Mouse (Mus musculus) brain, embryonic 18.5 days (tissue): ENCODE results near the gene Ibsp.

Experiments
- DNase-seq: peaks from one replicate; pipeline ENCODE4 v3.0.0-alpha.2; 2012; ENCODE audit warnings: low read depth, low spot score

Gene Ibsp

DNA sequence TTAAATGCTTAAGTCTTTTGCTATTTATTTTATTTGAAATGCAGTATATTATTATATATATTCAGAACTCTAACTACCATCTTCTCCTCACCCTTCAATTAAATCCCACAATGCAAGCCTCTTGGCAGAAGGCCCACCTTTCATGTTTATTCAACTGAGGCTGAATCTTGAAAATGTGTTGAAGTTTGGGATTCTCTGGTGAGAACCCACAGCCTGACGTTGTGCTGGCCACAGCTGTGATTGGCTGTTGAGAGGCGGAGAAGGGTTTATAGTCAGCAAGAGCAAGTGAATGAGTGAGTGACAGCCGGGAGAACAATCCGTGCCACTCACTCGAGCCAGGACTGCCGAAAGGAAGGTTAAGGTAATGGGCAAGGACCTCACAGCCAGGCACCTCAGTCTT, at the start of gene Ibsp:
Gene Ibsp, plus strand, starts transcription at position 178 of the 400 bp plus-strand sequence.
- DNase-seq: peak; percentile 18

- no peak for DNase-seq
Observed at GRCm38 (mm10) chr5:104251811-104252210, 47.2 kb upstream of the Ibsp start.

DNA sequence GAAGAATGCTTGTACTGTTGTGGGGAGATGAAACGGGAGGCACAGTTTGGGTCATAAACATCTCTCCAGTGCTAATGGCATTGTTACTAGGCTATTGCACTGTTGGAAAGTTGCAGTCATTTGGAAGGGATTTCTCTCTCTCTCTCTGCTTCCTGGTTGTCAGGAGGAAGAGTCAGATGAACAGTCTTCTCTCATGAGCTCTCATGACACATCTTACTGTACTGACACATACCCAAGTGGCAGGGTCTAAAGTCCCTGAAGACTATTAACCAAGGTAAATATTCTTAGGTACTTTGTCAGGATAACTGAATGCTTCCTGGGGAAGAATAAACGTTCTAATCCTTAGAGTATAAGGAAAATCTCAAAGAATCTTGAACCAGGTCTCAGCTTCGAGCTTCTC, 42.4 kb upstream of the Ibsp start:
- DNase-seq: no peak

DNA sequence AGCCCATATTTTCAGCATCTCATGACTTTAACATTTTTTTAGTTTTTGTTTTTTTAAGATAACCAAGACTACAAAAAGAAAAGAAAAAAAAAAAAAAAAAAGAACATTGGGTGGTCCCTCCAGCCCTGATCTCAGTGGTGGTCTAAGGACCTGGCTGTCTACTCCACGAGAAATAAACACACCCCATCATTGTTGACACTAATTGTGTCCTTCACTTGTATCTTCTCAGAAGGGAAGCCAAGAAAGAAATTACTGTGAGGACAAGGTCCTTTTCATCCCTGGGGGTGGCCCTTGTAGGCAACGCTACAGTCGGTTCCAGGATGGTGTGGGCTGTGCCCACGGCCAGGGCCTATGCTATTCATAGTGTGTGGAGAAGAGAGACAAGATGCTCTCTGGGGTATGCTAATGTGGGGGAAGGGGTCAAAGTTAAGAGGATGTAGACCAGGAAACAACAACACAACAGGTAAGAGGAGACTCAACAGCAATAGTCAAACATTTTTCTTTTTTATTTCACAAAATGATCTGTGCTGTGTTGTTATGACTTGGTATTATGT, 37.0 kb upstream of the Ibsp start:
- no peak for DNase-seq

DNA sequence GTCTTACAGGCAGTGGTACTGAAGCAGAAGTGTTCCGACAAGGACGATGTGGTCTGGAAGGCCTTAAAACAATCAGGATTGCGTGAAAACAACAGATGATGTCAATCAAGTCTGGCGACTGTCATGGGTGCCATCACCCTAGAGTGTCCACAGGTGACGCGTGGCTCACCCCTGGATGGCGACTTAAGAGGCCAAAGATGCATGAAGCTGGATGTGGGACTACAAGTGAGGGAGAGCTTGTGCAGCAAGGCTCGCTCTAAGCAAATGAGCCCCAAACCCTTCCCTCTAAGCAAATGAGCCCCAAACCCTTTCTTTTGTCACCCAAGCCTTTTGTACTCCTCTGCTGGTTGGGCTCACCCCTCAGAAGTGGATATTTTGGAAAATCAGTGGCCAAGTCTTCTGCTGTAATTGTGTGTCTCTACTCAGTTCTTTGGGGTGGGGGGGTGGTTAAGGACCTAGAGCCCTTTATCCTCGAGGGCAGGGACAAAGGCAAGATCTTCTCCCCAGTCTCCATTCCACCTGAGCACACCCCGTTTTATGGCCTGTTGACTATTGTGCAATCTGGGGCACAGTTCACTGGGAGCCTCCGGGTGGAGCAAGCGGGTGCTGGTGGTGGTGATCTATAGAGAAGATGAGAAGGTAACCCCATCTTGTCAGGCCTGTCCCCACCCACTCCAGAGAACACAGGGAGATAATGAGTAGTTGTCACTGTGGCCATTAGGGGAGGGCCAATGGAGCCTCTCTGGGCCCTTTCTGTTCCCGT, 35.8 kb upstream of the Ibsp start:
- no peak for DNase-seq

GRCm38 (mm10) chr5:104294201-104294600, 4.8 kb upstream of the Ibsp start:
- DNase-seq: no peak

DNA sequence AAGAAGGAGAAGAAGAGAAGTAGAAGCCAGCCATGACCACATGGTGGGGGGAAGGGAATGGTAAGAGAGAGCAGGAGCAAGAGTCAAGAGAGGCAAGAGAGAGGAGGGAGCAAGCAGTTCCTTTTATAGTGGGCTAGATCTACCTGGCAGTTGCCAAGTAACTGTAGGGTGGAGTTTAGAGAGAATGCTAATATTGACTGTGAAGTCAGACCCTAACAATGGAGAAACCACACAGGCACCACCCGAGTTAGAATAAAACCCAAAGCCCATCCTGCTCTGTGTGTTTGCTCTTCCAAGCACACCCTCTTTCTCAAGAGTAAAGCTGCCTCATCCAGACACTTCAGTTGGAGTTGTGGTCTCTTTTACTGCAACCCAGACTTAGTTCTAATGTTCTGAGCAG, 15.1 kb downstream of the Ibsp start:
- no peak for DNase-seq

DNA sequence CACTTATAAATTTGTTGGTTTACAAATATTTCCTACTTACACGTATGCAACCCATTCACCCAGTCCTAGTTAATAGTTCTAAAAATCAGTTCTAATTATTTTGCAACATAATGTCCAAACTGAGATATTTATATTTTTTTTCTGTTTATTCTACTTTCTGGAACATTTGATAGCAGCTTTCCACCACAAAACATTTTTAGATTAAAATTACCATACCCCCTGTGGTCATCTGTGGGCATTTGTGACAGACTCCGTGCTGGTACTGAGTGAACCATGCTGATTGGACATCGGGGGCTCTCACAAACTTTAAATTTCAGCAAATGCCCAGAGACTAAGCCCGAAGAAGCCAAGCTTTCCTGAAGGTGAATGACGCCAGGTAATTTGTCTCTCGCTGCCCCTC, 26.1 kb downstream of the Ibsp start, which contains the start of gene Mepe:
Gene Mepe, plus strand, starts transcription at position 301 of the 400 bp plus-strand sequence.
- no peak for DNase-seq

DNA sequence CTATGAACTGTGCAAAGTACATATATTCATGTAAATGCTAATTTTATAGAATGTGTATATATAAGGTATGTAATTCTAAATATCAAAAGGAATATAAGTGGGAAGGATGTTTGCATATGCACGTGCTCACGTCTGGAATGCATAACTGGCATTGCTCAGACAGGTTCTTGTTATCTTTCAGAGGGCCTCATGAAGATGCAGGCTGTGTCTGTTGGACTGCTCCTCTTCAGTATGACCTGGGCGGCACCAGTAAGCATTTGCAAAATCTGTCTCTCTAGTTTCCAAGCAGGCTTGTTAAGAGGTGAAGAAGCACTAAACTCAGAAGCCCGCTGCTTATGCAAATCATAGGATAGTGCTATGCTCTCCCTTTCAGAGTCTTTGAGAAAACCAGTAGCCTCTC, 27.9 kb downstream of the Ibsp start:
- no peak for DNase-seq

- DNase-seq: no peak
Observed at GRCm38 (mm10) chr5:104327389-104327788, 28.4 kb downstream of the Ibsp start.

GRCm38 (mm10) chr5:104327876-104328275, 28.9 kb downstream of the Ibsp start:
- no peak for DNase-seq

DNA sequence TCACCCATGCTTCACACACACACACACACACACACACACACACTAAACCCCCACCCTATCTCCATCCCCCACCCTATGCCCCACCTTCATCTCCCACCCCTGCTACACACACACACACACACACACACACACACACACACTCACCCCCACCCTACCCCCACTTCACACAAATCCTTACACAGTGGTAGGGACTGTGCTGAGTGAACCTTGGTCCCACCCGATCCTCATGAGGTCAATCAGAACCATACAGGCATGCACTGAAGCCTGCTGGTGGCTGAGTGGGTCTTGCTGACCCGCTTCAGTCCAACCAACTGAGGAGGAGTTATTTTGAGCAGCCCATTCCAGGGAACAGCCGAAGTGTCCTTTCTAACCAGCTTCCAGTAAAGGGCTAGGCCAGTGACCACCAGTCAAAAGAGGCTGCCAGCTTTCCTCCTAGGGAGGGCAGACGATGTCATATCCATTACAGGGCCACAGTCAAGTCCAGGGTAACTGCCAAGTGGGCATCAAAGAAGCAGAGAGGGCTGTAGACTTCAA, 29.4 kb downstream of the Ibsp start:
- no peak for DNase-seq

- no peak for DNase-seq
Observed at GRCm38 (mm10) chr5:104329381-104329780, 30.4 kb downstream of the Ibsp start.

- DNase-seq: no peak
Observed at GRCm38 (mm10) chr5:104330088-104330487, 31.1 kb downstream of the Ibsp start.

DNA sequence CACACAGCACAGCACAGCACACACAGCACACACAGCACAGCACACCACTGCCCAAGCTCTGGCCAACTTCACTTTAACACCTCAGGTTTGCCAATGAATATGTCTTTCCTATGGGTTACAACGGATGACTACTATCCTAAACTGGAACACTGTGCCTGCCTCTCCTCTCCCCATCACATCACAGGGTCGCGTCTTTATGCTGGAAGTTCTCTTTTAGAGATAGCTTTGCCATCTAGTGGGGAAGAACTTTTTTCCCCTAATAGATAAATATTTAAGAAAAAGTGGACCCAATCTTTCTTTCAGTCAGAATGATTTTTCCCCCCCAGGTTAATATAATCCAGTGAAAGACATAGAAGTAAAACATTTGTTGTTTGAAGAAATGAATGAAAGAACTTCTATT, 33.3 kb downstream of the Ibsp start:
- DNase-seq: no peak

DNA sequence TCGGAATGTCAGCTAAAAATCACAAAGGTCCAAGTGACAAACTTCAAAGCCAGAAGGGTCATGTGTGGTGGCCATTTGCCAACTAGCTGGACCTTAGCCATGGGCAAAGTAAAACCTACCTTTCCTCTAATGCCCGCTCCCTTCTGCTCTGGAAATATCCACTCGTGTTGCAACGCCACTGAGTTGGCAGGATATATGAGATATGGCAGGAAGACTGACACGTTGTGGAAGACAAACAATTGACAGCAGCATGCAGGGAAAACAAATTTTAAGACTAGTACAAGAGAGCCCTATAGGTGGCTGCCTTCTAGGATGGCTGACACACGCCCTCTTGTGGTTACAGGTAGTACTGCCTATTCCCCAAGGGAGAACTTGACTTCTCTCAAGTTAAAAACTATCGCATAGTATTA, 34.3 kb downstream of the Ibsp start:
- DNase-seq: peak; percentile 32

GRCm38 (mm10) chr5:104333643-104334042, 34.7 kb downstream of the Ibsp start:
- no peak for DNase-seq

DNA sequence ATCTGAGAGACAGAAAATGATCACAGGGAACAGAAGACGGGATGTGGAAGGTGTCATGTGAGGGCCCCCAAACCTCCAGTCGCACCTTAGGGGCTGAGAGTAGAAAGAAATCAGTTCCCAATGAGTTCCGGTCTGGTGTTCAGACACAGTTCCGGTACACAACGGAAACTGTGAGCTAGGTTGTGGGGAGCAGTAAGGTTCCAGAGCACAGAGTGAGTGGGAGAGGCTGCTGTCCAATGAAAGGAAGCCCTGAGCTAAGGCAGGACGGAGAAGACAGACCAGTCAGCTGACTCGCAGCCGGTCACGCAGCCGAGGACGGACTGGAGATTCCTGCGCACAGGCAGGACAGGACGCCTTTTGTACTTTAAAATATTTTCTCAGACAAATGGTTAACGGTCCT, 35.5 kb downstream of the Ibsp start:
- DNase-seq: no peak

- no peak for DNase-seq
Observed at GRCm38 (mm10) chr5:104335962-104336361, 37.0 kb downstream of the Ibsp start.

DNA sequence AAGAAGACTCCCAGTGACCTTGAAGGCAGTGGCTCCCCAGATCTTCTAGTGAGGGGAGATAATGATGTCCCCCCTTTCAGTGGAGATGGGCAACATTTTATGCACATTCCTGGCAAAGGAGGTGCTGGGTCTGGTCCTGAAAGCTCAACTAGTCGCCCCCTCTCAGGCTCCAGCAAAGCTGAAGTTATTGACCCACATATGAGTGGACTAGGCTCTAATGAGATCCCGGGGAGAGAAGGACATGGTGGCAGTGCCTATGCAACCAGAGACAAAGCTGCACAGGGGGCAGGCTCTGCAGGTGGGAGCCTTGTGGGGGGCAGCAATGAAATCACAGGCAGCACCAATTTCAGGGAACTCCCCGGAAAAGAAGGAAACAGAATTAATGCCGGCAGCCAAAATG, 38.5 kb downstream of the Ibsp start:
- DNase-seq: no peak

GRCm38 (mm10) chr5:104339009-104339408, 40.0 kb downstream of the Ibsp start:
- no peak for DNase-seq

GRCm38 (mm10) chr5:104339706-104340512, 40.9 kb downstream of the Ibsp start:
- peak; percentile 30 for DNase-seq

DNA sequence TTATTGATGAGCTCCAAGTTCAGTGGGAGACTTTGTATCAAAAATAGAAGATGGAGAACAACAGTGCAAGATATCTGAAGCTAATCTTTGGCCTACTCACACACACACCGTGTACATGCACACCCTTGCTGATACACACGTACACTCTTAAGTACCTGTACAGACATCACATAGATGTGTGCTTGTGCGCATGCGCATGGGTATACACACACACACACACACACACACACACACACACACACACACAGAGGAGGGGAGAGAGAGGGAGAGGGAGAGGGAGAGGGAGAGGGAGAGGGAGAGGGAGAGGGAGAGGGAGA, 41.5 kb downstream of the Ibsp start:
- no peak for DNase-seq
